Mouse (Mus musculus) liver, postnatal 0 days (tissue): ENCODE data around the gene Sgms1. TPM values are rescaled to one million over a fixed set of nuclear protein-coding genes. Genes with fewer than 3 reads are reported as not detected.
A peak's percentile ranks its signal among the peaks of the same experiment; 100 is the strongest.

Source experiments
- ATAC-seq: fragments of 200-750 bp; cut with Nextera tagmentation; 2 replicates; pipeline ENCODE4 v1.8.0; 2017; ENCODE audit warnings: mild to moderate bottlenecking, moderate library complexity
- DNase-seq: peaks from one replicate; pipeline ENCODE4 v3.0.0-alpha.2; 2016
- H3K27ac ChIP-seq: fragments of 300-500 bp; sonication (generic); 2 replicates; pipeline ENCODE4 v1.5.1; 2014; ENCODE audit warnings: antibody characterized with exemption, moderate library complexity, mild to moderate bottlenecking, low read depth
- H3K27me3 ChIP-seq: fragments of 300-500 bp; sonication (generic); 2 replicates; pipeline ENCODE4 v1.6.1; 2014; ENCODE audit warnings: low read length, control low read depth, mixed read lengths; ENCODE audit not compliant: insufficient read depth
- H3K36me3 ChIP-seq: fragments of 300-500 bp; sonication (generic); replicated peaks from 2 replicates; pipeline ENCODE4 v1.6.1; 2014; ENCODE audit warnings: mild to moderate bottlenecking, control low read depth, low read length, moderate library complexity, mixed read lengths; ENCODE audit not compliant: insufficient read depth
- H3K4me1 ChIP-seq: fragments of 300-500 bp; sonication (generic); 2 replicates; pipeline ENCODE4 v1.6.1; 2014; ENCODE audit warnings: antibody characterized with exemption, mild to moderate bottlenecking, control low read depth; ENCODE audit not compliant: insufficient read depth
- H3K4me2 ChIP-seq: fragments of 300-500 bp; sonication (generic); 2 replicates; pipeline ENCODE4 v1.6.1; 2014; ENCODE audit warnings: low read depth, mild to moderate bottlenecking, low read length, moderate library complexity, mixed read lengths
- H3K4me3 ChIP-seq: fragments of 300-500 bp; sonication (generic); 2 replicates; pipeline ENCODE4 v1.5.1; 2014; ENCODE audit warnings: low read depth, low read length
- H3K9ac ChIP-seq: fragments of 300-500 bp; sonication (generic); replicated peaks from 2 replicates; pipeline ENCODE4 v1.6.1; 2014; ENCODE audit warnings: mild to moderate bottlenecking, moderate library complexity
- H3K9me3 ChIP-seq: fragments of 300-500 bp; sonication (generic); 2 replicates; pipeline ENCODE4 v1.6.1; 2016; ENCODE audit warnings: mild to moderate bottlenecking, control low read depth, low read length, mixed read lengths
- CTCF ChIP-seq: sonication (generic); IDR thresholded peaks from 2 replicates; pipeline ENCODE4 v1.5.1; 2016; ENCODE audit warnings: antibody characterized with exemption, low read depth
- EP300 ChIP-seq: IDR thresholded peaks from 2 replicates; pipeline ENCODE4 v1.6.1; 2016; ENCODE audit warnings: antibody characterized with exemption, low read depth, mild to moderate bottlenecking
- WGBS: fragments of 180-500 bp; shearing (Covaris S2); extraction: QIAGEN DNeasy Blood & Tissue Kit; methylation state at CpG from one replicate; pipeline ENCODE4 v1.1.7; 2014; ENCODE audit not compliant: insufficient replicate concordance; 5-methylcytosine and 5-hydroxymethylcytosine counted together
- polyA plus RNA-seq: library from polyadenylated mRNA; unstranded; fragments of >200 nt; fragmentation: Nextera tagmentation; extraction: Ambion mirVana; gene quantifications from 2 replicates; pipeline ENCODE4 v1.2.1, GENCODE M21; 2015

The Sgms1 gene
- polyA plus RNA-seq, 1 experiment from 2014 or later: 16.0 TPM

GRCm38 (mm10) chr19:32239459-32239792 is 150.1 kb downstream of the Sgms1 start:
- ATAC-seq: no peak
- WGBS: 38% methylated on average over 5 of the region's 6 CpGs
- DNase-seq: no peak
- Histone ChIP-seq H3K9me3 (no peaks in the 10 kb centered on the region), H3K36me3 (0 out of 2 replicates have a peak, but pooled peaks cover 6% of the 10 kb centered on the region), H3K4me2 (peak overlapping the region; percentile 76), H3K4me1 (peaks cover 47% of the 10 kb centered on the region), H3K4me3 (no peak overlapping the region), H3K27ac (peak overlapping the region; percentile 97), H3K27me3 (no peaks in the 10 kb centered on the region), H3K9ac (peak overlapping the region; percentile 36; the same call in 1 of the 2 replicates)
- TF ChIP-seq CTCF (no peak), EP300 (no peak)

DNA sequence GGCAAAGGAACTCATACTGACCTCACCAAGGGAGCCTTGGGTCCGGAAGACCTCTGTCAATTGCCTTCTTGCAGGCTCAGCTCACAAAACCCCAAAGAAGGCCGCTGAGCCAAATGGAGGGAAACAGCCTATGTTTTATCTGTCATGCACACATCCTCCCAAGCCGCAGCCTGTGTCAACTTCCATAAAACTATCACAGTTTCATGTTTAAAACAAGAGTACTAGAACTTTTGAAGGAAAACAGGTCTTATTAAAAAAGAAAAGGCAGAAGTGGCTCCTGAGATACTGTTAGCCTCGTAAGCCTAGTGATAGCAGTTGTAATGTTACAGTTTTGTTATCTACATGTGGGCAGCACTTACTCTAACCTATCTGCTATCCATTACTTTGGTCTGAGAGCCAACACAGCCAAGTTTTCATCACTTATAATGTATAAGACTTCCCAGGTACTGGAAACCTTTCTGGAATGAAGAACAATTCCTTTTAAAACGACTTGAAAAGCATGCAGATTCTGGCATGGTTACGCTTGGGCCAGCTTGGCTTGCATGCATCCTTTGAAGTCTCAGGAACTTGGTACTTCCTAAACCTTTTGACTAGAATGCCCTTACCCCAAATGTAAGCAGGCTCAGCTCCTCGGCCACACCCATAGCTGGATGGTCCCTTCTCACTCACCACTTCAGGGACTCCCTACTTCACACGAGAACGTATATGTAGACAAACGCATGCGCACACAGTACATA is 150.6 kb downstream of the Sgms1 start:
- H3K4me3 ChIP-seq: peak overlapping the region; percentile 56
- H3K27me3 ChIP-seq: no peaks in the 10 kb centered on the region
- DNase-seq (peak; percentile 61), ATAC-seq (peak; percentile 81)
- no peaks in the 10 kb centered on the region for H3K9me3 ChIP-seq
- TF ChIP-seq CTCF (no peak), EP300 (peak; percentile 89)
- peak overlapping the region; percentile 75 for H3K9ac ChIP-seq
- WGBS: 44% methylated on average over 11 of the region's 11 CpGs
- H3K4me2 ChIP-seq: peak overlapping the region; percentile 76
- H3K27ac ChIP-seq: peak overlapping the region; percentile 97
- H3K36me3 ChIP-seq: 0 out of 2 replicates have a peak, but pooled peaks cover 5% of the 10 kb centered on the region
- H3K4me1 ChIP-seq: peaks cover 50% of the 10 kb centered on the region

DNA sequence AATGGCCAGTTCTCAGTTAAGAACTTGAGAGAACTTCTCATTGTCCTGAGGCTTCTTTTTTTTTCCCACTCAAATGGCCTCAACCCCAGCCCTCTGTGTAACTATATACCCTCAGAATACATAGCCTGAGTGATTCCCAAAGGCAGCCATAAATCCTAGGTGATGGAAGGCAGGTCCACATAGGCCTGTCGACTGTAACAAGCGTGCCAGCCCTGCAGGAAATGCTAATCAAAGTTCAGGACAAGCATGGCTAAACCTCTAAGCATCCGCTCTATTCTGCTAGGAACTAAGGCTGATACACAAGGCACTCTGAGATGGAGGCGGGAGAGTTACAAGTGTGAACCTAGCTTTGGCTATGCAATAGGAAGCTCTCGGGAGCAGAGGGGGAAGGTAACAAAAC is 151.8 kb downstream of the Sgms1 start:
- WGBS: 50% methylated on average over 5 of the region's 5 CpGs
- Histone ChIP-seq H3K36me3 (0 out of 2 replicates have a peak, but pooled peaks cover 4% of the 10 kb centered on the region), H3K4me1 (peaks cover 51% of the 10 kb centered on the region), H3K27ac (peak overlapping the region; percentile 97), H3K9ac (peak overlapping the region; percentile 75), H3K9me3 (no peaks in the 10 kb centered on the region), H3K4me2 (peak overlapping the region; percentile 76), H3K4me3 (peak overlapping the region; percentile 56), H3K27me3 (no peaks in the 10 kb centered on the region)
- TF ChIP-seq CTCF (no peak), EP300 (no peak)
- DNase-seq: no peak
- no peak for ATAC-seq

DNA sequence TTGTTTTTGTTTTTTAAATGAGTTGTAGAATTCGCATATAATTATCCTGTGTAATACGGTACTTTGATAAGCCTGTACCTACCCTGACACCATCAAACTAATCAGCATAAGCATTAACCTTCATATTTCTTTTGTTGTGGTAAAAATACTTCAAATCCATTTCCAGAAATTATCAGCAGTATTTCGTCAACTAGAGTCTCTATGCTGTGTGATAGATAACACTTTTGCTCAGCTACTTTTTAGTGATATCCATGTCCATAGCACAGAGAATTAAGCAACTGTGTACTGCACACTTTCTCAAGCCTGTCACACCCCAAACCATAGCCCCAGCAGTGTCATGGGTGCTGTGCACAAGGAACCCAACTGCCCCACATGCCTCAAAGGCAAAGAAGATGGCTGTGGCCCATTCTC is 152.3 kb downstream of the Sgms1 start:
- H3K9me3 ChIP-seq: no peaks in the 10 kb centered on the region
- ATAC-seq: peak; percentile 30
- H3K4me3 ChIP-seq: peak overlapping the region; percentile 56
- 0 out of 2 replicates have a peak, but pooled peaks cover 4% of the 10 kb centered on the region for H3K36me3 ChIP-seq
- DNase-seq: no peak
- H3K4me1 ChIP-seq: peaks cover 49% of the 10 kb centered on the region
- TF ChIP-seq CTCF: no peak
- TF ChIP-seq EP300: peak; percentile 86
- H3K4me2 ChIP-seq: peak overlapping the region; percentile 76
- WGBS: 51% methylated on average over 3 of the region's 3 CpGs
- peak overlapping the region; percentile 97 for H3K27ac ChIP-seq
- H3K27me3 ChIP-seq: no peaks in the 10 kb centered on the region
- H3K9ac ChIP-seq: peak overlapping the region; percentile 75

DNA sequence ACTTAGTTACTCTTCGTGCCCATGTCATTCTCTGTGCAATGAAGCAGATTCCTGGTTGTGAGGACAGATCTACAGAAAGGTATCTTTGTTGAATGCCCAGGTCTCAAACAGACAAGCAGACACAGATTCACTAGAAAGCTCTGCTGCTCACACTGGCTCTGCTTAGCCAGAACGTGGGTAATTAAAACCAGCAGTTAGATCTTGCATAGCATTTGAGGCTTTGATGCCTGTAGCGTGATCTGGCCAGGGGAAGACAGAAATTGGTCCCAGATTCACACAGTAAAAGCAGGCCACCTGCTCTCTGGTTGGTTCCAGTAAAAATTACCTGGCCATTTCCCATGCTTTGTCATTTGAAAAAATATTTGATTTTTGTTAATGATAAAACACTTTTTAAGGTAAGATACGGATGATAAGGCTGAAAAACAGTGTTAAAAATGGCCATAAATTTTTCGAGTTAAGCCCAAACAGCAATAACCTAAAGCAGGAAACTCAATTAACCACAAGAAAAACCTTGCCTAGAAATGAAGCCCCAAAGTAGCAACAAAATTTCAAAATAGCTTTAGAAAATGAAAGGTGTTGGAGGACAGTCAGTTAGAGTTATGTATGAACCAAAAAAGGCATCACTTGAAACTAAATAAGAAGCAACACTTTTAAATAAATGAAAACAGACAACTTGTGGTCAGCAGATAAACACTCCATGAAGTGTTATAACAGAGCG is 154.6 kb downstream of the Sgms1 start:
- Histone ChIP-seq H3K27ac (peak overlapping the region; percentile 39; the same call in 1 of the 2 replicates), H3K4me3 (no peak overlapping the region), H3K36me3 (peaks cover 4% of the 10 kb centered on the region; the same call in 1 of the 2 replicates), H3K27me3 (no peaks in the 10 kb centered on the region), H3K9ac (0 out of 2 replicates have a peak overlapping the region, but pooled peaks have one; percentile 30), H3K4me1 (peaks cover 28% of the 10 kb centered on the region), H3K9me3 (no peaks in the 10 kb centered on the region), H3K4me2 (peak overlapping the region; percentile 76; the same call in 1 of the 2 replicates)
- ATAC-seq (no peak), DNase-seq (no peak)
- WGBS: 59% methylated on average over 6 of the region's 6 CpGs
- TF ChIP-seq CTCF: no peak
- TF ChIP-seq EP300: no peak

- ATAC-seq: no peak
- Histone ChIP-seq H3K4me1 (peaks cover 19% of the 10 kb centered on the region), H3K36me3 (peaks cover 2% of the 10 kb centered on the region; the same call in 1 of the 2 replicates), H3K4me3 (no peak overlapping the region), H3K27me3 (no peaks in the 10 kb centered on the region), H3K27ac (no peak overlapping the region), H3K4me2 (no peak overlapping the region), H3K9ac (no peak overlapping the region), H3K9me3 (no peaks in the 10 kb centered on the region)
- no peak for DNase-seq
- TF ChIP-seq CTCF (no peak), EP300 (no peak)
- WGBS: 79% methylated on average over 10 of the region's 10 CpGs
These were observed 158.2 kb downstream of the Sgms1 start for GRCm38 (mm10) chr19:32231292-32231691.
